Mouse (Mus musculus) heart, postnatal 0 days (tissue): Measurements from ENCODE around the gene Ift43. TPM values are rescaled to one million over a fixed set of nuclear protein-coding genes. Genes with fewer than 3 reads are reported as not detected.

Experiments used
- ATAC-seq: fragments of 200-750 bp; cut with Nextera tagmentation; 2 replicates; pipeline ENCODE4 v1.8.0; 2017; ENCODE audit warnings: low read depth, moderate number of reproducible peaks, moderate library complexity; ENCODE audit not compliant: insufficient read depth
- DNase-seq: peaks from one replicate; pipeline ENCODE4 v3.0.0-alpha.2; 2016; ENCODE audit warnings: low spot score
- H3K27ac ChIP-seq: fragments of 300-500 bp; sonication (generic); 2 replicates; pipeline ENCODE4 v1.5.1; 2014; ENCODE audit warnings: low read depth, mild to moderate bottlenecking
- H3K27me3 ChIP-seq: fragments of 300-500 bp; sonication (generic); 2 replicates; pipeline ENCODE4 v1.6.1; 2014; ENCODE audit warnings: low read length, mixed read lengths; ENCODE audit not compliant: control insufficient read depth, insufficient read depth
- H3K36me3 ChIP-seq: fragments of 300-500 bp; sonication (generic); replicated peaks from 2 replicates; pipeline ENCODE4 v1.6.1; 2014; ENCODE audit warnings: low read length, mixed read lengths; ENCODE audit not compliant: control insufficient read depth, insufficient read depth
- H3K4me1 ChIP-seq: fragments of 300-500 bp; sonication (generic); 2 replicates; pipeline ENCODE4 v1.6.1; 2014; ENCODE audit warnings: antibody characterized with exemption; ENCODE audit not compliant: control insufficient read depth, insufficient read depth
- H3K4me2 ChIP-seq: fragments of 300-500 bp; sonication (generic); 2 replicates; pipeline ENCODE4 v1.6.1; 2014; ENCODE audit warnings: low read depth, mild to moderate bottlenecking, low read length, moderate library complexity
- H3K4me3 ChIP-seq: fragments of 300-500 bp; sonication (generic); 2 replicates; pipeline ENCODE4 v1.5.1; 2014; ENCODE audit warnings: low read depth, low read length
- H3K9ac ChIP-seq: fragments of 300-500 bp; sonication (generic); replicated peaks from 2 replicates; pipeline ENCODE4 v1.6.1; 2014; ENCODE audit warnings: low read depth, low read length, mixed read lengths
- H3K9me3 ChIP-seq: fragments of 300-500 bp; sonication (generic); replicated peaks from 2 replicates; pipeline ENCODE4 v1.6.1; 2016; ENCODE audit warnings: low read length; ENCODE audit not compliant: control insufficient read depth
- CTCF ChIP-seq: IDR thresholded peaks from 2 replicates; pipeline ENCODE4 v1.5.1; 2016; ENCODE audit warnings: antibody characterized with exemption, control low read depth, low read depth
- EP300 ChIP-seq: IDR thresholded peaks from 2 replicates; pipeline ENCODE4 v1.6.1; 2016; ENCODE audit warnings: antibody characterized with exemption, low read depth
- WGBS: fragments of 180-500 bp; shearing (Covaris S2); extraction: QIAGEN DNeasy Blood & Tissue Kit; methylation state at CpG from one replicate; pipeline ENCODE4 v1.1.7; 2014; 5-methylcytosine and 5-hydroxymethylcytosine counted together
- polyA plus RNA-seq: library from polyadenylated mRNA; unstranded; fragments of >200 nt; fragmentation: Nextera tagmentation; extraction: Ambion mirVana; gene quantifications from 2 replicates; pipeline ENCODE4 v1.2.1, GENCODE M21; 2015
- total RNA-seq: library from RNA; depleted of rRNA; stranded (reverse); fragments of >200 nt; gene quantifications from 2 replicates; pipeline ENCODE4 v1.2.3, GENCODE M21; 2014; ENCODE audit warnings: low replicate concordance; rRNA removed

The Ift43 gene
- total and polyA plus RNA-seq, 2 experiments from 2014 or later: 10.8 to 102 TPM

- Histone ChIP-seq H3K4me1 (no peaks in the 10 kb centered on the region; the same call in 1 of the 2 replicates), H3K36me3 (no peaks in the 10 kb centered on the region), H3K27me3 (no peaks in the 10 kb centered on the region), H3K27ac (no peak overlapping the region), H3K4me2 (no peak overlapping the region), H3K9ac (no peak overlapping the region), H3K9me3 (no peaks in the 10 kb centered on the region), H3K4me3 (no peak overlapping the region)
- DNase-seq (no peak), ATAC-seq (no peak)
- TF ChIP-seq CTCF (no peak), EP300 (no peak)
- 83% methylated on average over 7 of the region's 7 CpGs for WGBS
These were observed 114.6 kb downstream of the Ift43 start for GRCm38 (mm10) chr12:86196944-86197343.

GRCm38 (mm10) chr12:86203443-86204057 is 121.2 kb downstream of the Ift43 start:
- no peak overlapping the region for H3K4me3 ChIP-seq
- H3K27ac ChIP-seq: no peak overlapping the region
- DNase-seq: no peak
- no peaks in the 10 kb centered on the region for H3K36me3 ChIP-seq
- TF ChIP-seq CTCF (no peak), EP300 (no peak)
- no peaks in the 10 kb centered on the region for H3K27me3 ChIP-seq
- ATAC-seq: no peak
- H3K4me1 ChIP-seq: no peaks in the 10 kb centered on the region
- no peaks in the 10 kb centered on the region for H3K9me3 ChIP-seq
- no peak overlapping the region for H3K4me2 ChIP-seq
- 42% methylated on average over 8 of the region's 8 CpGs for WGBS
- H3K9ac ChIP-seq: no peak overlapping the region

- DNase-seq (no peak), ATAC-seq (no peak)
- TF ChIP-seq CTCF (no peak), EP300 (no peak)
- Histone ChIP-seq H3K27ac (no peak overlapping the region), H3K36me3 (no peaks in the 10 kb centered on the region), H3K4me1 (no peaks in the 10 kb centered on the region), H3K4me3 (no peak overlapping the region), H3K4me2 (no peak overlapping the region), H3K27me3 (peaks cover 59% of the 10 kb centered on the region), H3K9me3 (no peaks in the 10 kb centered on the region), H3K9ac (no peak overlapping the region)
- WGBS: 1% methylated on average over 19 of the region's 19 CpGs
These were observed 128.8 kb downstream of the Ift43 start for GRCm38 (mm10) chr12:86211099-86211520.

Other genes with a start within 250 kb of the Ift43 start
- gene Tgfb3, start 3.5 kb upstream of the Ift43 start, total RNA-seq: 14.2 and 21.9 TPM in 2 replicates
- 12.1 and 12.7 TPM in 2 replicates for gene Tgfb3, start 3.5 kb upstream of the Ift43 start, polyA plus RNA-seq
- 16.0 and 19.6 TPM in 2 replicates for gene Gpatch2l, start 159.3 kb downstream of the Ift43 start, total RNA-seq
- 8.4 and 10.1 TPM in 2 replicates for gene Gpatch2l, start 159.3 kb downstream of the Ift43 start, polyA plus RNA-seq